Mouse (Mus musculus): Measurements from ENCODE around the gene Phf24. TPM values are rescaled to one million over a fixed set of nuclear protein-coding genes. Genes with fewer than 3 reads are reported as not detected.

Phf24 gene
- polyA plus RNA-seq, 1 experiment from 2014 or later = 0.40 TPM

GRCm38 (mm10) chr4:42932229-42932969 lies 15.9 kb downstream of the Phf24 start:
- Histone ChIP-seq H3K4me2 (no peak overlapping the region), H3K27ac (no peak overlapping the region), H3K4me1 (replicated peaks) (peaks cover 4% of the 10 kb centered on the region; the same call in 1 of the 2 replicates), H3K9me3 (replicated peaks) (no peaks in the 10 kb centered on the region), H3K4me3 (replicated peaks) (no peak overlapping the region), H3K36me3 (no peaks in the 10 kb centered on the region), H3K9ac (no peak overlapping the region), H3K27me3 (peaks cover 44% of the 10 kb centered on the region)
- ATAC-seq (ENCODE audit: low read depth) (no peak), DNase-seq (no peak)
- WGBS (ENCODE audit: insufficient replicate concordance) = 52% methylated on average over 8 of the region's 8 CpGs

- Histone ChIP-seq H3K4me1 (replicated peaks) (peaks cover 4% of the 10 kb centered on the region; the same call in 1 of the 2 replicates), H3K27me3 (peaks cover 56% of the 10 kb centered on the region), H3K4me2 (peak overlapping the region; percentile 42), H3K9me3 (replicated peaks) (no peaks in the 10 kb centered on the region), H3K27ac (no peak overlapping the region), H3K9ac (no peak overlapping the region), H3K36me3 (no peaks in the 10 kb centered on the region), H3K4me3 (replicated peaks) (0 out of 2 replicates have a peak overlapping the region, but pooled peaks have one; percentile 4)
- 0 out of 2 replicates have a peak, but pooled peaks have one; percentile 39 for ATAC-seq (ENCODE audit: low read depth)
- DNase-seq = peak; percentile 34
- 6% methylated on average over 22 of the region's 22 CpGs for WGBS (ENCODE audit: insufficient replicate concordance)
Measured at GRCm38 (mm10) chr4:42933630-42934029, 17.2 kb downstream of the Phf24 start.

- no peak for ATAC-seq (ENCODE audit: low read depth)
- WGBS (ENCODE audit: insufficient replicate concordance) = 63% methylated on average over 7 of the region's 7 CpGs
- Histone ChIP-seq H3K9me3 (replicated peaks) (no peaks in the 10 kb centered on the region), H3K9ac (no peak overlapping the region), H3K4me1 (replicated peaks) (no peaks in the 10 kb centered on the region), H3K27me3 (peaks cover 59% of the 10 kb centered on the region), H3K27ac (no peak overlapping the region), H3K4me3 (replicated peaks) (no peak overlapping the region), H3K4me2 (no peak overlapping the region), H3K36me3 (no peaks in the 10 kb centered on the region)
- DNase-seq = no peak
Measured at GRCm38 (mm10) chr4:42941396-42941795, 24.9 kb downstream of the Phf24 start.

- Histone ChIP-seq H3K4me1 (replicated peaks) (no peaks in the 10 kb centered on the region), H3K4me3 (replicated peaks) (no peak overlapping the region), H3K27me3 (peaks cover 67% of the 10 kb centered on the region), H3K9ac (no peak overlapping the region), H3K36me3 (no peaks in the 10 kb centered on the region), H3K27ac (no peak overlapping the region), H3K9me3 (replicated peaks) (no peaks in the 10 kb centered on the region), H3K4me2 (no peak overlapping the region)
- 61% methylated on average over 5 of the region's 5 CpGs for WGBS (ENCODE audit: insufficient replicate concordance)
- ATAC-seq (ENCODE audit: low read depth) (no peak), DNase-seq (no peak)
Measured at GRCm38 (mm10) chr4:42943341-42943740, 26.9 kb downstream of the Phf24 start.

GRCm38 (mm10) chr4:42944185-42944584 lies 27.7 kb downstream of the Phf24 start:
- Histone ChIP-seq H3K4me2 (no peak overlapping the region), H3K27me3 (peaks cover 67% of the 10 kb centered on the region), H3K9ac (no peak overlapping the region), H3K4me1 (replicated peaks) (peaks cover 4% of the 10 kb centered on the region; the same call in 1 of the 2 replicates), H3K27ac (no peak overlapping the region), H3K36me3 (no peaks in the 10 kb centered on the region), H3K4me3 (replicated peaks) (no peak overlapping the region), H3K9me3 (replicated peaks) (no peaks in the 10 kb centered on the region)
- no peak for ATAC-seq (ENCODE audit: low read depth)
- no peak for DNase-seq
- 66% methylated on average over 9 of the region's 9 CpGs for WGBS (ENCODE audit: insufficient replicate concordance)

- H3K9me3 ChIP-seq (replicated peaks) = no peaks in the 10 kb centered on the region
- 6% methylated on average over 6 of the region's 6 CpGs for WGBS (ENCODE audit: insufficient replicate concordance)
- no peak for DNase-seq
- H3K4me1 ChIP-seq (replicated peaks) = peaks cover 12% of the 10 kb centered on the region
- no peaks in the 10 kb centered on the region for H3K36me3 ChIP-seq
- no peak overlapping the region for H3K27ac ChIP-seq
- no peak overlapping the region for H3K4me2 ChIP-seq
- H3K4me3 ChIP-seq (replicated peaks) = no peak overlapping the region
- peaks cover 67% of the 10 kb centered on the region for H3K27me3 ChIP-seq
- no peak overlapping the region for H3K9ac ChIP-seq
- ATAC-seq (ENCODE audit: low read depth) = no peak
Measured at GRCm38 (mm10) chr4:42945043-42945442, 28.6 kb downstream of the Phf24 start.

- Histone ChIP-seq H3K4me3 (replicated peaks) (no peak overlapping the region), H3K9ac (no peak overlapping the region), H3K27me3 (peaks cover 69% of the 10 kb centered on the region), H3K4me1 (replicated peaks) (peaks cover 16% of the 10 kb centered on the region), H3K9me3 (replicated peaks) (no peaks in the 10 kb centered on the region), H3K36me3 (no peaks in the 10 kb centered on the region), H3K4me2 (no peak overlapping the region), H3K27ac (no peak overlapping the region)
- ATAC-seq (ENCODE audit: low read depth) = no peak
- 70% methylated on average over 3 of the region's 3 CpGs for WGBS (ENCODE audit: insufficient replicate concordance)
- DNase-seq = no peak
Measured at GRCm38 (mm10) chr4:42945445-42945844, 29.0 kb downstream of the Phf24 start.

GRCm38 (mm10) chr4:42945952-42946351 lies 29.5 kb downstream of the Phf24 start:
- no peak for ATAC-seq (ENCODE audit: low read depth)
- Histone ChIP-seq H3K36me3 (no peaks in the 10 kb centered on the region), H3K9ac (no peak overlapping the region), H3K9me3 (replicated peaks) (no peaks in the 10 kb centered on the region), H3K4me1 (replicated peaks) (peaks cover 18% of the 10 kb centered on the region), H3K27me3 (peaks cover 69% of the 10 kb centered on the region), H3K4me2 (no peak overlapping the region), H3K27ac (no peak overlapping the region), H3K4me3 (replicated peaks) (no peak overlapping the region)
- 7% methylated on average over 5 of the region's 5 CpGs for WGBS (ENCODE audit: insufficient replicate concordance)
- DNase-seq = peak; percentile 24

- Histone ChIP-seq H3K27me3 (peaks cover 71% of the 10 kb centered on the region), H3K9me3 (replicated peaks) (no peaks in the 10 kb centered on the region), H3K27ac (no peak overlapping the region), H3K36me3 (no peaks in the 10 kb centered on the region), H3K4me3 (replicated peaks) (no peak overlapping the region), H3K4me1 (replicated peaks) (peaks cover 18% of the 10 kb centered on the region), H3K9ac (no peak overlapping the region), H3K4me2 (no peak overlapping the region)
- no peak for DNase-seq
- 48% methylated on average over 10 of the region's 10 CpGs for WGBS (ENCODE audit: insufficient replicate concordance)
- ATAC-seq (ENCODE audit: low read depth) = no peak
Measured at GRCm38 (mm10) chr4:42946733-42947290, 30.4 kb downstream of the Phf24 start.

GRCm38 (mm10) chr4:42948527-42948926 lies 32.1 kb downstream of the Phf24 start:
- DNase-seq = no peak
- H3K27ac ChIP-seq = no peak overlapping the region
- peaks cover 18% of the 10 kb centered on the region for H3K4me1 ChIP-seq (replicated peaks)
- H3K4me2 ChIP-seq = no peak overlapping the region
- peaks cover 77% of the 10 kb centered on the region for H3K27me3 ChIP-seq
- H3K9ac ChIP-seq = no peak overlapping the region
- 26% methylated on average over 13 of the region's 13 CpGs for WGBS (ENCODE audit: insufficient replicate concordance)
- H3K4me3 ChIP-seq (replicated peaks) = no peak overlapping the region
- H3K36me3 ChIP-seq = no peaks in the 10 kb centered on the region
- H3K9me3 ChIP-seq (replicated peaks) = no peaks in the 10 kb centered on the region
- no peak for ATAC-seq (ENCODE audit: low read depth)

GRCm38 (mm10) chr4:42949051-42949675 lies 32.7 kb downstream of the Phf24 start:
- no peak for DNase-seq
- Histone ChIP-seq H3K4me3 (replicated peaks) (peak overlapping the region; percentile 64), H3K36me3 (no peaks in the 10 kb centered on the region), H3K9me3 (replicated peaks) (no peaks in the 10 kb centered on the region), H3K4me2 (peak overlapping the region; percentile 83), H3K9ac (no peak overlapping the region), H3K4me1 (replicated peaks) (peaks cover 18% of the 10 kb centered on the region), H3K27ac (no peak overlapping the region), H3K27me3 (peaks cover 80% of the 10 kb centered on the region)
- WGBS (ENCODE audit: insufficient replicate concordance) = 8% methylated on average over 14 of the region's 14 CpGs
- ATAC-seq (ENCODE audit: low read depth) = no peak
